Mouse (Mus musculus) MEL (cell line): ENCODE data around the gene Aff3. TPM values are rescaled to one million over a fixed set of nuclear protein-coding genes. Genes with fewer than 3 reads are reported as not detected.

Experiments used
- DNase-seq: peaks from one replicate; pipeline ENCODE4 v3.0.0; 2011; ENCODE audit warnings: low read depth, low spot score
- H3K27ac ChIP-seq: 2 replicates; pipeline ENCODE4 v1.5.1; 2012; ENCODE audit warnings: low read depth, mild to moderate bottlenecking, control low read depth, low read length, moderate library complexity; ENCODE audit not compliant: control insufficient read depth
- H3K27me3 ChIP-seq, 2 experiments: fragments of 150-350 bp in 1 of 2; sonication (generic) in 1 of 2; 2 replicates each; pipeline ENCODE4 v1.6.1; 2012; ENCODE audit warnings: low read length in 2 of 2, mild to moderate bottlenecking in 2 of 2, improper control_type of control experiment in 1 of 2, moderate library complexity in 1 of 2; ENCODE audit not compliant: insufficient read depth in 2 of 2, control insufficient read depth in 1 of 2
- H3K36me3 ChIP-seq, 2 experiments: 2 replicates each; pipeline ENCODE4 v1.6.1; 2012 to 2014; ENCODE audit warnings: low read length in 2 of 2, improper control_type of control experiment in 1 of 2, inconsistent platforms in 1 of 2, mild to moderate bottlenecking in 1 of 2; ENCODE audit not compliant: insufficient read depth in 2 of 2, control insufficient read depth in 1 of 2
- H3K4me1 ChIP-seq, 2 experiments: fragments of 150-350 bp in 1 of 2; sonication (generic) in 1 of 2; 2 replicates each; pipeline ENCODE4 v1.6.1; 2012; ENCODE audit warnings: low read length in 2 of 2, improper control_type of control experiment in 1 of 2, mild to moderate bottlenecking in 1 of 2; ENCODE audit not compliant: insufficient read depth in 2 of 2, control insufficient read depth in 1 of 2
- H3K4me3 ChIP-seq, 2 experiments: fragments of 150-350 bp in 1 of 2; sonication (generic) in 1 of 2; 2 replicates each; pipeline ENCODE4 v1.5.1; 2012; ENCODE audit warnings: low read depth in 2 of 2, low read length in 2 of 2, mild to moderate bottlenecking in 2 of 2, moderate library complexity in 2 of 2, control low read depth in 1 of 2, improper control_type of control experiment in 1 of 2; ENCODE audit not compliant: control insufficient read depth in 1 of 2, insufficient read depth in 1 of 2
- H3K79me2 ChIP-seq: 2 replicates; pipeline ENCODE4 v1.6.1; 2012; ENCODE audit warnings: mild to moderate bottlenecking, low read length, moderate library complexity; ENCODE audit not compliant: control insufficient read depth, poor library complexity, insufficient read depth
- H3K9ac ChIP-seq: 2 replicates; pipeline ENCODE4 v1.6.1; 2012; ENCODE audit warnings: low read depth, mild to moderate bottlenecking, control low read depth, low read length, moderate library complexity; ENCODE audit not compliant: control insufficient read depth, poor library complexity, severe bottlenecking
- H3K9me3 ChIP-seq: fragments of 150-350 bp; sonication (generic); replicated peaks from 2 replicates; pipeline ENCODE4 v1.6.1; 2012; ENCODE audit warnings: mild to moderate bottlenecking, low read length, improper control_type of control experiment, moderate library complexity; ENCODE audit not compliant: insufficient read depth
- BHLHE40 ChIP-seq: IDR thresholded peaks from 2 replicates; pipeline ENCODE4 v1.6.1; 2012; ENCODE audit warnings: low read depth, mild to moderate bottlenecking, inconsistent platforms, low read length, improper control_type of control experiment, borderline replicate concordance
- CHD1 ChIP-seq: IDR thresholded peaks from 2 replicates; pipeline ENCODE4 v1.6.1; 2012; ENCODE audit warnings: low read depth, mild to moderate bottlenecking, inconsistent platforms, low read length, improper control_type of control experiment
- CTCF ChIP-seq, 3 experiments: IDR thresholded peaks in 2 of 3; conservative IDR thresholded peaks in 1 of 3; 2 replicates each; pipeline ENCODE4 v1.5.1; 2011 to 2012; ENCODE audit warnings: low read length in 3 of 3, low read depth in 2 of 3, mild to moderate bottlenecking in 2 of 3, improper control_type of control experiment in 1 of 3, inconsistent platforms in 1 of 3, mixed read lengths in 1 of 3, moderate library complexity in 1 of 3; ENCODE audit not compliant: control insufficient read depth in 1 of 3, insufficient read depth in 1 of 3, poor library complexity in 1 of 3, severe bottlenecking in 1 of 3
- ELF1 ChIP-seq: IDR thresholded peaks from 2 replicates; pipeline ENCODE4 v1.6.1; 2014; ENCODE audit warnings: low read depth, mild to moderate bottlenecking, inconsistent platforms, low read length, improper control_type of control experiment, moderate library complexity
- EP300 ChIP-seq, 2 experiments: IDR thresholded peaks; 2 replicates each; pipeline ENCODE4 v1.6.1; 2011; ENCODE audit warnings: improper control_type of control experiment in 2 of 2, low read length in 2 of 2, low read depth in 1 of 2, mild to moderate bottlenecking in 1 of 2
- ETS1 ChIP-seq: IDR thresholded peaks from 2 replicates; pipeline ENCODE4 v1.6.1; 2012; ENCODE audit warnings: low read depth, mild to moderate bottlenecking, inconsistent platforms, low read length, improper control_type of control experiment, moderate library complexity
- MAFK ChIP-seq: IDR thresholded peaks from 2 replicates; pipeline ENCODE4 v1.6.1; 2011; ENCODE audit warnings: low read depth, mild to moderate bottlenecking, low read length, improper control_type of control experiment, borderline replicate concordance
- MAX ChIP-seq: IDR thresholded peaks from 2 replicates; pipeline ENCODE4 v1.6.1; 2011; ENCODE audit warnings: low read length, improper control_type of control experiment
- MEF2A ChIP-seq: IDR thresholded peaks from 2 replicates; pipeline ENCODE4 v1.6.1; 2014; ENCODE audit warnings: low read depth, mild to moderate bottlenecking, inconsistent platforms, low read length, improper control_type of control experiment; ENCODE audit not compliant: poor library complexity, insufficient replicate concordance, severe bottlenecking; ENCODE audit errors: extremely low read depth
- MXI1 ChIP-seq: IDR thresholded peaks from 2 replicates; pipeline ENCODE4 v1.6.1; 2011; ENCODE audit warnings: mild to moderate bottlenecking, low read depth, low read length, improper control_type of control experiment
- MYB ChIP-seq: IDR thresholded peaks from 2 replicates; pipeline ENCODE4 v1.6.1; 2011; ENCODE audit warnings: mild to moderate bottlenecking, low read depth, low read length, improper control_type of control experiment
- NELFE ChIP-seq: IDR thresholded peaks from 2 replicates; pipeline ENCODE4 v1.6.1; 2011; ENCODE audit warnings: low read depth, low read length, improper control_type of control experiment
- NRF1 ChIP-seq: IDR thresholded peaks from 2 replicates; pipeline ENCODE4 v1.6.1; 2014; ENCODE audit warnings: low read depth, mild to moderate bottlenecking, inconsistent platforms, low read length, improper control_type of control experiment, moderate library complexity; ENCODE audit not compliant: poor library complexity, insufficient read depth, severe bottlenecking
- RAD21 ChIP-seq: IDR thresholded peaks from 2 replicates; pipeline ENCODE4 v1.6.1; 2011; ENCODE audit warnings: mild to moderate bottlenecking, low read depth, low read length, improper control_type of control experiment
- RCOR1 ChIP-seq: IDR thresholded peaks from 2 replicates; pipeline ENCODE4 v1.6.1; 2012; ENCODE audit warnings: low read depth, mild to moderate bottlenecking, inconsistent platforms, low read length, improper control_type of control experiment
- SIN3A ChIP-seq: IDR thresholded peaks from 2 replicates; pipeline ENCODE4 v1.6.1; 2012; ENCODE audit warnings: low read length, improper control_type of control experiment, inconsistent platforms
- SMC3 ChIP-seq: IDR thresholded peaks from 2 replicates; pipeline ENCODE4 v1.6.1; 2011; ENCODE audit warnings: low read depth, low read length, improper control_type of control experiment
- TCF12 ChIP-seq: IDR thresholded peaks from 2 replicates; pipeline ENCODE4 v1.6.1; 2014; ENCODE audit warnings: low read depth, mild to moderate bottlenecking, inconsistent platforms, low read length, improper control_type of control experiment, moderate library complexity
- UBTF ChIP-seq: IDR thresholded peaks from 2 replicates; pipeline ENCODE4 v1.6.1; 2012; ENCODE audit warnings: low read depth, mild to moderate bottlenecking, inconsistent platforms, low read length, improper control_type of control experiment, moderate library complexity, borderline replicate concordance; ENCODE audit not compliant: insufficient read depth
- USF1 ChIP-seq: IDR thresholded peaks from 2 replicates; pipeline ENCODE4 v1.6.1; 2014; ENCODE audit warnings: low read depth, mild to moderate bottlenecking, inconsistent platforms, low read length, improper control_type of control experiment, moderate library complexity
- USF2 ChIP-seq, 2 experiments: IDR thresholded peaks; 2 replicates each; pipeline ENCODE4 v1.6.1; 2011 to 2012; ENCODE audit warnings: improper control_type of control experiment in 2 of 2, low read length in 2 of 2, borderline replicate concordance in 1 of 2, inconsistent platforms in 1 of 2, low read depth in 1 of 2, mild to moderate bottlenecking in 1 of 2; ENCODE audit not compliant: insufficient read depth in 1 of 2
- ZKSCAN1 ChIP-seq: IDR thresholded peaks from 2 replicates; pipeline ENCODE4 v1.6.1; 2012; ENCODE audit warnings: low read depth, mild to moderate bottlenecking, inconsistent platforms, low read length, improper control_type of control experiment, moderate library complexity
- ZMIZ1 ChIP-seq: IDR thresholded peaks from 2 replicates; pipeline ENCODE4 v1.6.1; 2012; ENCODE audit warnings: low read depth, mild to moderate bottlenecking, inconsistent platforms, low read length, improper control_type of control experiment, moderate library complexity
- polyA plus RNA-seq, 2 experiments: library from polyadenylated mRNA; stranded (reverse) in 1 of 2; unstranded in 1 of 2; fragments of >175 nt in 1 of 2; fragments of >200 nt in 1 of 2; gene quantifications; 2 replicates each; pipeline versions ENCODE4 v1.2.1 to v1.2.4; 2012; ENCODE audit warnings: low replicate concordance in 2 of 2, low read depth in 1 of 2; ENCODE audit not compliant: insufficient read length in 2 of 2, insufficient read depth in 1 of 2, missing spikeins in 1 of 2
- total RNA-seq: library from RNA; depleted of rRNA; stranded (reverse); fragments of 300-350 nt; gene quantifications from 2 replicates; pipeline ENCODE4 v1.2.3, GENCODE M21; 2012

The Aff3 gene
- total and polyA plus RNA-seq, 3 experiments: 18.5 to 41.1 (median 25.4) TPM

DNA sequence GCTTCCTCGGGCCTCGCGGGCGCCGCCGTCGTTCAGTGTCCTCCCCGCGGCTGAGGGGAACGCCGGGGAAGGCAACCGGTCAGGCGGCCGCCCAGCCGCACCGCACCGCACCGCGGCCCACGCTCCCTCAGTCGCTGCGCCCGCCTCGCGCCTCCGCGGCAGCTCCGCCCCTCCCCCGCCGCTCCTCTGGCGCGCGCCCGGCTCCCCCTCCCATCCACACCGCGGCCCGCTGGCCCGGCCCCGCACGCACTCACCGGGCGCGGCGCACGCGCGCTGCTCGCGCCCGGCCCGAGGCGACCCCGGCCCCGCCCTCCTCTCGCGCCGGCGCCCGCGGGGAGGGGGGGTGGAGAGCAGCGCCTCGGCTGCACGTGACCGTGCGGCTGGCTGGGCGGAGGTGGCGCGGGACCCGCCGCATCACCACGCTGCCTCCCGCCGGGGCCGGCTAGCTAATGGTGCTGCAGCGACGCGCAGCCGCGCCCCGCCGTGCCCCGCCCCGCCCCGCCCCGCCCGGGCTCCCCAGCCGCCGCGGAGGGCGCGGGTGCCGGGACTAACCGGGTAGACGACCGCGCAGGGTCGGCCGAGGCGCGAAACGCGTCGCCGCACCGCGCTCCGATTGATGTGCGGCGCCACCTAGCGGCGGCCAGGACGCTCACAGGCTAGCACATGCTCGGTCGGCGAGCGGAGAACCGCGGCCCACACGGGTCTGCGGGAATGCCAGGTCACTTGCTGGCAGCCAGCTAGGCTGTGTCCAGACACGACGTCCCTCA lies 535.1 kb downstream of the Aff3 start, which contains the start of gene Rev1 (continued):
- TF ChIP-seq UBTF (0 out of 2 replicates have a peak, but pooled peaks have one; percentile 62), NELFE (peak; percentile 72), ETS1 (peak; percentile 42; the same call in 1 of the 2 replicates), ZKSCAN1 (no peak), MAFK (no peak), SIN3A (peak; percentile 52; the same call in 1 of the 2 replicates), MEF2A (no peak), CHD1 (no peak), USF2 (IDR thresholded peaks at IDR 0.05; ENCODE audit: borderline replicate concordance in 1 of 2, insufficient read depth in 1 of 2, low read depth in 1 of 2, low read length in 2 of 2) (peak in 1 of 2 experiments; percentile 63; a peak in 2 of 4 replicates), RAD21 (peak; percentile 66), MXI1 (peak; percentile 67; the same call in 1 of the 2 replicates)

DNA sequence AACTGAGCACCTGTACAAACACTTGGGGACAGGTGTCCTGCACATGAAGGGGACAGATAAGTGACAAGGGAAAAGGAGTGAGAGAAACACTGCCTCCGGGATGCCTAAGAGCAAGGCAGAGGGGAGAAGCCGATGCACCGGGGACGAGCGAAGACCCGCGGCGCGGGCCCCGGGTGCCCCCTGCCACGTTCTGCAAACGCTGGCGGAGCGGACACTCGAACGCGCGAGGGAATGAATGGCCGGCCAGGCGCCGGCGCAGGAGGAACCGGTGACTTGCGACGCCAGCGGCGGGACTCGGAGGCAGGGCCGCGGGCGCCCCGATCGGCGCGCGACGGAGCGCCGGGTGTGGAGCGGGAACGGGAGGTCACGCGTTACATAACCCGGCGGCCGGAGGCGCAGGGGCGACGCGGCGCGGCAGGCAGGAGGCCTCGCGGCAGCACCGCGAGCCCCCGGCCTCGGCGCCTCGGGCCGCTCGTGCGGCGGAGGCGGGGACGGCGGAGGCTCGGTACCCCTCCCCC lies 535.8 kb downstream of the Aff3 start:
- Histone ChIP-seq H3K27ac (peak overlapping the region; percentile 83), H3K79me2 (peaks cover 45% of the 10 kb centered on the region), H3K36me3 (peaks cover 3 to 40% of the 10 kb centered on the region in 2 experiments), H3K27me3 (no peaks in the 10 kb centered on the region), H3K9ac (peak overlapping the region; percentile 98), H3K4me1 (peaks cover 22 to 25% of the 10 kb centered on the region in 2 experiments), H3K4me3 (peak overlapping the region; percentile 93 to 95), H3K9me3 (no peaks in the 10 kb centered on the region)
- no peak for TF ChIP-seq RCOR1
- TF ChIP-seq MAX: 0 out of 2 replicates have a peak, but pooled peaks have one; percentile 25
- no peak for TF ChIP-seq SMC3
- TF ChIP-seq ELF1: no peak
- TF ChIP-seq ZMIZ1: no peak
- TF ChIP-seq MXI1: peak; percentile 54; the same call in 1 of the 2 replicates
- TF ChIP-seq BHLHE40: no peak
- 0 out of 4 replicates have a peak, but pooled peaks of 1 of the 2 experiments have one; percentile 17 for TF ChIP-seq EP300 (IDR thresholded peaks at IDR 0.05; ENCODE audit: low read depth in 1 of 2, low read length in 2 of 2)
- peak; percentile 23; the same call in 1 of the 2 replicates for TF ChIP-seq NELFE
- TF ChIP-seq USF1: no peak
- no peak for TF ChIP-seq ETS1
- TF ChIP-seq NRF1: peak; percentile 51
- no peak for TF ChIP-seq TCF12
- TF ChIP-seq CTCF (IDR thresholded peaks at IDR 0.05 in 2 of 3, conservative IDR thresholded peaks at IDR 0.05 in 1 of 3; ENCODE audit: control insufficient read depth in 1 of 3, insufficient read depth in 1 of 3, low read depth in 2 of 3, low read length in 3 of 3, poor library complexity in 1 of 3, severe bottlenecking in 1 of 3): no peak
- no peak for TF ChIP-seq MYB
- TF ChIP-seq CHD1: no peak
- peak; percentile 54 for DNase-seq
